In genomic region chr1:137330634-137331033, GRCm38 (mm10) we compare ENCODE assay signal across 9 mouse cellular contexts.
DNase-seq lines count a peak whose midpoint lies in the region; ATAC-seq lines count a peak whose summit lies in the region.
"Had no signal": no experiment of that assay in that cellular context is flagged by ENCODE, and none has a peak within 500 bp of the region (broad histone marks: within the 10 kb centered on the region; RNA-seq: fewer than 3 reads in every experiment).

No protein-coding gene starts in this region.

- no peak for ATAC-seq in CD4-positive, CD25-positive, alpha-beta regulatory T cell, adult 4 months

- DNase-seq in CD4-positive, CD25-positive, alpha-beta regulatory T cell, adult 2 months (ENCODE audit: low read depth, low spot score) = peak; percentile 54
- DNase-seq in right cerebral cortex, adult 2 months (ENCODE audit: low spot score in 2 of 2) = peak; percentile 57 to 70
- no peak for DNase-seq in right cerebral cortex, postnatal 36 days (ENCODE audit: low spot score in 2 of 2)
- peak; percentile 77 for DNase-seq in embryo, embryonic 10.5 days (ENCODE audit: low spot score)
- DNase-seq in induced T-regulatory cell, adult 2 months (ENCODE audit: low read depth) = peak; percentile 22
- peak; percentile 77 for DNase-seq in lung, postnatal 10 days
- DNase-seq in right cerebral cortex, postnatal 4 days = peak; percentile 51
- DNase-seq: liver, embryonic 13.5 days had no signal

Comparison
In these comparisons a context has a peak if more than half of its experiments do, and no peak if none do; other contexts are left out.
1. DNase-seq: peak in CD4-positive, CD25-positive, alpha-beta regulatory T cell, adult 2 months (single experiment), right cerebral cortex, adult 2 months (2 of 2), embryo, embryonic 10.5 days (single experiment), induced T-regulatory cell, adult 2 months (single experiment), lung, postnatal 10 days (single experiment) and right cerebral cortex, postnatal 4 days (single experiment); none in right cerebral cortex, postnatal 36 days (0 of 2).